Mouse (Mus musculus): ENCODE data around the gene Cyth3. TPM values are rescaled to one million over a fixed set of nuclear protein-coding genes. Genes with fewer than 3 reads are reported as not detected.

Cyth3 gene
- polyA plus RNA-seq, 1 experiment, result 11.9 TPM

GRCm38 (mm10) chr5:143711326-143711725 lies 89.1 kb downstream of the Cyth3 start:
- H3K4me1 ChIP-seq (ENCODE audit: control insufficient read depth, insufficient read depth, insufficient read length, low read length), result no peaks in the 10 kb centered on the region
- H3K27ac ChIP-seq (replicated peaks; ENCODE audit: low read depth, low read length), result no peak overlapping the region
- H3K4me3 ChIP-seq (ENCODE audit: insufficient read depth, low read depth, low read length), result no peak overlapping the region

GRCm38 (mm10) chr5:143712011-143712800 lies 90.0 kb downstream of the Cyth3 start:
- Histone ChIP-seq H3K4me3 (ENCODE audit: insufficient read depth, low read depth, low read length) (no peak overlapping the region), H3K27ac (replicated peaks; ENCODE audit: low read depth, low read length) (no peak overlapping the region), H3K4me1 (ENCODE audit: control insufficient read depth, insufficient read depth, insufficient read length, low read length) (no peaks in the 10 kb centered on the region)

GRCm38 (mm10) chr5:143721962-143722361 lies 99.7 kb downstream of the Cyth3 start:
- Histone ChIP-seq H3K4me3 (ENCODE audit: insufficient read depth, low read depth, low read length) (no peak overlapping the region), H3K4me1 (ENCODE audit: control insufficient read depth, insufficient read depth, insufficient read length, low read length) (no peaks in the 10 kb centered on the region), H3K27ac (replicated peaks; ENCODE audit: low read depth, low read length) (no peak overlapping the region)

GRCm38 (mm10) chr5:143730915-143731314 lies 108.7 kb downstream of the Cyth3 start:
- H3K4me1 ChIP-seq (ENCODE audit: control insufficient read depth, insufficient read depth, insufficient read length, low read length), result no peaks in the 10 kb centered on the region
- peak overlapping the region; percentile 58 for H3K4me3 ChIP-seq (ENCODE audit: insufficient read depth, low read depth, low read length)
- H3K27ac ChIP-seq (replicated peaks; ENCODE audit: low read depth, low read length), result no peak overlapping the region; the same call in 1 of the 2 replicates

GRCm38 (mm10) chr5:143731483-143732112 lies 109.4 kb downstream of the Cyth3 start:
- Histone ChIP-seq H3K27ac (replicated peaks; ENCODE audit: low read depth, low read length) (no peak overlapping the region), H3K4me1 (ENCODE audit: control insufficient read depth, insufficient read depth, insufficient read length, low read length) (no peaks in the 10 kb centered on the region)

GRCm38 (mm10) chr5:143732180-143732891 lies 110.1 kb downstream of the Cyth3 start, which contains the start of gene Usp42:
Gene Usp42, minus strand, starts transcription at chr5:143732280.
- H3K27ac ChIP-seq (replicated peaks; ENCODE audit: low read depth, low read length), result peak within 1 kb of the TSS; percentile 77
- peak within 1 kb of the TSS; percentile 77 for H3K4me3 ChIP-seq (ENCODE audit: insufficient read depth, low read depth, low read length)
- H3K4me1 ChIP-seq (ENCODE audit: control insufficient read depth, insufficient read depth, insufficient read length, low read length), result no peaks in the 10 kb centered on the region

More at GRCm38 (mm10) chr5:143731483-143732112, 109.4 kb downstream of the Cyth3 start:
- peak overlapping the region; percentile 77 for H3K4me3 ChIP-seq (ENCODE audit: insufficient read depth, low read depth, low read length)

GRCm38 (mm10) chr5:143749630-143750208 lies 127.5 kb downstream of the Cyth3 start:
- Histone ChIP-seq H3K4me1 (ENCODE audit: control insufficient read depth, insufficient read depth, insufficient read length, low read length) (no peaks in the 10 kb centered on the region), H3K27ac (replicated peaks; ENCODE audit: low read depth, low read length) (no peak overlapping the region)

GRCm38 (mm10) chr5:143755529-143756141 lies 133.4 kb downstream of the Cyth3 start:
- no peak overlapping the region for H3K4me3 ChIP-seq (ENCODE audit: insufficient read depth, low read depth, low read length)
- no peak overlapping the region for H3K27ac ChIP-seq (replicated peaks; ENCODE audit: low read depth, low read length)

More at GRCm38 (mm10) chr5:143749630-143750208, 127.5 kb downstream of the Cyth3 start:
- no peak overlapping the region for H3K4me3 ChIP-seq (ENCODE audit: insufficient read depth, low read depth, low read length)

GRCm38 (mm10) chr5:143757755-143758443 lies 135.7 kb downstream of the Cyth3 start:
- Histone ChIP-seq H3K4me1 (ENCODE audit: control insufficient read depth, insufficient read depth, insufficient read length, low read length) (no peaks in the 10 kb centered on the region), H3K27ac (replicated peaks; ENCODE audit: low read depth, low read length) (peak overlapping the region; percentile 56; the same call in 1 of the 2 replicates), H3K4me3 (ENCODE audit: insufficient read depth, low read depth, low read length) (peak overlapping the region; percentile 67)

More at GRCm38 (mm10) chr5:143755529-143756141, 133.4 kb downstream of the Cyth3 start:
- no peaks in the 10 kb centered on the region for H3K4me1 ChIP-seq (ENCODE audit: control insufficient read depth, insufficient read depth, insufficient read length, low read length)

GRCm38 (mm10) chr5:143759554-143759953 lies 137.3 kb downstream of the Cyth3 start:
- Histone ChIP-seq H3K4me3 (ENCODE audit: insufficient read depth, low read depth, low read length) (no peak overlapping the region), H3K27ac (replicated peaks; ENCODE audit: low read depth, low read length) (no peak overlapping the region), H3K4me1 (ENCODE audit: control insufficient read depth, insufficient read depth, insufficient read length, low read length) (no peaks in the 10 kb centered on the region)

Other genes starting within 250 kb of the Cyth3 start
- 28.9 and 35.7 TPM in 2 replicates for gene Kdelr2, start 218.6 kb upstream of the Cyth3 start, polyA plus RNA-seq (2012; ENCODE audit: insufficient read depth, insufficient read length, missing spikeins)
- gene Daglb, start 157.9 kb upstream of the Cyth3 start, polyA plus RNA-seq (2012; ENCODE audit: insufficient read depth, insufficient read length, missing spikeins), result 3.7 and 4.8 TPM in 2 replicates
- gene Rac1, start 94.4 kb upstream of the Cyth3 start, polyA plus RNA-seq (2012; ENCODE audit: insufficient read depth, insufficient read length, missing spikeins), result 165 and 188 TPM in 2 replicates
- gene Usp42, start 109.8 kb downstream of the Cyth3 start, polyA plus RNA-seq (2012; ENCODE audit: insufficient read depth, insufficient read length, missing spikeins), result 2.9 and 6.6 TPM in 2 replicates
- 20.0 and 20.1 TPM in 2 replicates for gene Eif2ak1, start 195.3 kb downstream of the Cyth3 start, polyA plus RNA-seq (2012; ENCODE audit: insufficient read depth, insufficient read length, missing spikeins)

All from brown adipose tissue, adult 24 weeks (tissue).